Mouse (Mus musculus) olfactory bulb, adult 2 months (tissue): ENCODE results near the gene Ugp2.

ENCODE experiments used
- CTCF ChIP-seq: fragments of 200-500 bp; IDR thresholded peaks from 2 replicates; pipeline ENCODE4 v1.5.1; 2012; ENCODE audit warnings: low read depth, mild to moderate bottlenecking, low read length, moderate library complexity; ENCODE audit not compliant: insufficient read depth
- POLR2A ChIP-seq: fragments of 200-500 bp; IDR thresholded peaks from 2 replicates; pipeline ENCODE4 v1.6.1; 2012; ENCODE audit warnings: mild to moderate bottlenecking, low read depth, low read length, moderate library complexity; ENCODE audit not compliant: insufficient read depth

DNA sequence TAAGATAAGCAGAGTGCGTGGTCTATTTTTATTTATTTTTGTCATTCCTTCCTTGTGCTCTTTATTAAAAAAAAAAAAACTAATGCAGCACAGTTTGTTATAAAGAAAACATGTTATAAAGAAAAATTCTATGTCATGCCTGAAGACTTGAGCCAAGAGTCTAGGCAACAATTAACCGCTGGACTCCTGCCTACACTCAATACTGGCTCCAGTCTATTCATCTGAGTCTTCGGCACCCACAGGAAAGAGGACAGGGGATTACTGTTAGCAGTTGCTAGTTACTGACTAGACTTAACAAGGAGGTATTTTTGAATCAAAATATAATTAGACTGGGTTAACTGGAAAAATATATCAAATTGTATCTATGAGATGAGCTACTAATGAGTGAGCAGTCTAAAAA, 3.1 kb upstream of the Ugp2 start:
- no peak for TF ChIP-seq CTCF
- TF ChIP-seq POLR2A: no peak
